Mouse (Mus musculus) testis, adult 2 months (tissue): ENCODE results near the gene Vmn1r226. TPM values are rescaled to one million over a fixed set of nuclear protein-coding genes. Genes with fewer than 3 reads are reported as not detected.

Experiments
- H3K27ac ChIP-seq: fragments of 200-500 bp; 2 replicates; pipeline ENCODE4 v1.5.1; 2012; ENCODE audit warnings: low read depth, low read length; ENCODE audit not compliant: control insufficient read depth, insufficient read depth
- H3K27me3 ChIP-seq: fragments of 200-500 bp; 2 replicates; pipeline ENCODE4 v1.6.1; 2012; ENCODE audit warnings: mild to moderate bottlenecking, low read length, moderate library complexity; ENCODE audit not compliant: control insufficient read depth, insufficient read depth
- H3K36me3 ChIP-seq: fragments of 200-500 bp; 2 replicates; pipeline ENCODE4 v1.6.1; 2012; ENCODE audit warnings: mild to moderate bottlenecking, low read length; ENCODE audit not compliant: control insufficient read depth, insufficient read depth
- H3K4me1 ChIP-seq: fragments of 200-500 bp; 2 replicates; pipeline ENCODE4 v1.6.1; 2012; ENCODE audit warnings: low read length; ENCODE audit not compliant: control insufficient read depth, insufficient read depth
- H3K4me3 ChIP-seq: fragments of 200-500 bp; 2 replicates; pipeline ENCODE4 v1.5.1; 2012; ENCODE audit warnings: low read depth, mild to moderate bottlenecking, low read length, moderate library complexity, mixed read lengths; ENCODE audit not compliant: control insufficient read depth
- CTCF ChIP-seq: fragments of 200-500 bp; IDR thresholded peaks from 2 replicates; pipeline ENCODE4 v1.5.1; 2012; ENCODE audit warnings: low read depth, mild to moderate bottlenecking, inconsistent platforms, low read length, moderate library complexity; ENCODE audit not compliant: control insufficient read depth, insufficient read depth, insufficient replicate concordance
- POLR2A ChIP-seq: fragments of 200-500 bp; IDR thresholded peaks from 2 replicates; pipeline ENCODE4 v1.6.1; 2012; ENCODE audit warnings: low read depth, mild to moderate bottlenecking, inconsistent platforms, low read length, moderate library complexity; ENCODE audit not compliant: control insufficient read depth
- polyA plus RNA-seq: library from polyadenylated mRNA; depleted of rRNA; stranded (reverse); fragments of >200 nt; gene quantifications from 2 replicates; pipeline ENCODE4 v1.2.3, GENCODE M21; 2012; rRNA removed

Vmn1r226 gene
- 0.12 and 0.37 TPM in 2 replicates for polyA plus RNA-seq

DNA sequence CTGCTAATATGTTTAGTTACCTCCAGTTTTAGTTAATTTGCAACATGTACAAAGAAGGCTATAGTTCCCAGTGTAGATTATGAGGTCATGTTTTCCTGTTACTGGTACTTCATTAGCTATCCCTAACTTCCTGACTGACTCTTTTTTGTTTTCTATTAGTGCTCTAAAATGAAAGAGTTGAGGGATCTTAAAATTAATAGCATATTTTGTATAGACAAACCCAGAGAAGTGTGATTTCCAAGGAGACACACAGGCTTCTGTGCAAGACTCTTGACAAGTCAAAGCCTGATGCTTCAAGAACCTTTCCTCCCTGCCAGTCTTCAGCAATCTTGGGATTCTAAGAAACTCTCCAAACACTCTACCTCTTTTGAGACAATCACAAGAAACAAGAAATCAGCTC is at the start of gene Vmn1r226:
TSS of gene Vmn1r226 (plus strand) at position 301 of the 400 bp plus-strand sequence.
- H3K27me3 ChIP-seq, result no peaks in the 10 kb centered on the region
- TF ChIP-seq POLR2A, result no peak
- TF ChIP-seq CTCF, result no peak
- H3K36me3 ChIP-seq, result no peaks in the 10 kb centered on the region
- H3K4me3 ChIP-seq, result no peak within 1 kb of the TSS; the same call in 1 of the 2 replicates
- H3K27ac ChIP-seq, result no peak within 1 kb of the TSS
- H3K4me1 ChIP-seq, result no peaks in the 10 kb centered on the region

GRCm38 (mm10) chr17:20729543-20729942 is 46.9 kb downstream of the Vmn1r226 start, which contains the start of gene Vmn1r227:
Gene Vmn1r227 (plus strand): TSS chr17:20729843.
- Histone ChIP-seq H3K27me3 (no peaks in the 10 kb centered on the region), H3K4me1 (no peaks in the 10 kb centered on the region)
- TF ChIP-seq POLR2A (no peak), CTCF (no peak)

More at GRCm38 (mm10) chr17:20729543-20729942, 46.9 kb downstream of the Vmn1r226 start, which contains the start of gene Vmn1r227:
- no peak within 1 kb of the TSS for H3K27ac ChIP-seq
- no peaks in the 10 kb centered on the region for H3K36me3 ChIP-seq
- H3K4me3 ChIP-seq, result no peak within 1 kb of the TSS

Other genes with a start within 250 kb of the Vmn1r226 start
- gene Vmn2r108, start 201.5 kb upstream of the Vmn1r226 start, polyA plus RNA-seq, result not detected in 2 replicates
- gene Vmn1r225, start 184.7 kb upstream of the Vmn1r226 start, polyA plus RNA-seq, result not detected in 2 replicates
- not detected in 2 replicates for gene Vmn2r109, start 118.1 kb upstream of the Vmn1r226 start, polyA plus RNA-seq
- not detected in 2 replicates for gene Vmn2r110, start 86.4 kb upstream of the Vmn1r226 start, polyA plus RNA-seq
- gene Fpr-rs3, start 58.0 kb upstream of the Vmn1r226 start, polyA plus RNA-seq, result 0.10 TPM in 1 of 2 replicates, not detected in the other
- not detected in 2 replicates for gene Vmn1r227, start 47.0 kb downstream of the Vmn1r226 start, polyA plus RNA-seq
- gene Vmn1r228, start 103.3 kb downstream of the Vmn1r226 start, polyA plus RNA-seq, result not detected in 2 replicates
- not detected in 2 replicates for gene Vmn1r229, start 128.7 kb downstream of the Vmn1r226 start, polyA plus RNA-seq
- gene Vmn1r230, start 157.6 kb downstream of the Vmn1r226 start, polyA plus RNA-seq, result not detected in 2 replicates
- not detected in 2 replicates for gene Vmn1r231, start 222.2 kb downstream of the Vmn1r226 start, polyA plus RNA-seq
- not detected in 2 replicates for gene Vmn1r232, start 236.9 kb downstream of the Vmn1r226 start, polyA plus RNA-seq